Mouse (Mus musculus) erythroblast, embryonic 14.5 days (primary cell): ENCODE results near the gene Gng8. TPM values are rescaled to one million over a fixed set of nuclear protein-coding genes. Genes with fewer than 3 reads are reported as not detected.

Source experiments
- H3K27me3 ChIP-seq: 2 replicates; pipeline ENCODE4 v1.6.1; 2012; ENCODE audit warnings: inconsistent platforms; ENCODE audit not compliant: control insufficient read depth
- H3K36me3 ChIP-seq: 2 replicates; pipeline ENCODE4 v1.6.1; 2012; ENCODE audit warnings: mild to moderate bottlenecking, inconsistent platforms; ENCODE audit not compliant: control insufficient read depth
- H3K4me1 ChIP-seq: 2 replicates; pipeline ENCODE4 v1.6.1; 2012; ENCODE audit warnings: inconsistent platforms; ENCODE audit not compliant: control insufficient read depth
- H3K4me3 ChIP-seq: replicated peaks from 2 replicates; pipeline ENCODE3; 2012; ENCODE audit warnings: moderate library complexity, mild to moderate bottlenecking, inconsistent platforms
- H3K9me3 ChIP-seq: 2 replicates; pipeline ENCODE4 v1.6.1; 2012; ENCODE audit warnings: low read length, inconsistent platforms, mixed read lengths; ENCODE audit not compliant: control insufficient read depth
- GATA1 ChIP-seq: IDR thresholded peaks from 2 replicates; pipeline ENCODE4 v1.6.1; 2012; ENCODE audit warnings: low read length, inconsistent platforms, mixed read lengths
- TAL1 ChIP-seq: IDR thresholded peaks from 3 replicates; pipeline ENCODE4 v1.6.1; 2012; ENCODE audit warnings: low read length, inconsistent platforms, mixed read lengths
- polyA plus RNA-seq: library from polyadenylated mRNA; stranded (reverse); fragments of >175 nt; gene quantifications from 2 replicates; pipeline ENCODE4 v1.2.3, GENCODE M21; 2012

Gng8 gene
- polyA plus RNA-seq, 1 experiment: not detected

GRCm38 (mm10) chr7:16851636-16852035 lies 40.0 kb upstream of the Gng8 start:
- Histone ChIP-seq H3K27me3 (no peaks in the 10 kb centered on the region), H3K4me3 (no peak overlapping the region), H3K4me1 (peaks cover 4% of the 10 kb centered on the region), H3K9me3 (no peaks in the 10 kb centered on the region), H3K36me3 (peaks cover 36% of the 10 kb centered on the region)
- no peak for TF ChIP-seq TAL1
- no peak for TF ChIP-seq GATA1

- Histone ChIP-seq H3K4me1 (peaks cover 6% of the 10 kb centered on the region), H3K36me3 (peaks cover 39% of the 10 kb centered on the region), H3K4me3 (no peak overlapping the region), H3K27me3 (no peaks in the 10 kb centered on the region), H3K9me3 (no peaks in the 10 kb centered on the region)
- TF ChIP-seq GATA1 (no peak), TAL1 (no peak)
Observed at GRCm38 (mm10) chr7:16853302-16853831, 38.2 kb upstream of the Gng8 start.

DNA sequence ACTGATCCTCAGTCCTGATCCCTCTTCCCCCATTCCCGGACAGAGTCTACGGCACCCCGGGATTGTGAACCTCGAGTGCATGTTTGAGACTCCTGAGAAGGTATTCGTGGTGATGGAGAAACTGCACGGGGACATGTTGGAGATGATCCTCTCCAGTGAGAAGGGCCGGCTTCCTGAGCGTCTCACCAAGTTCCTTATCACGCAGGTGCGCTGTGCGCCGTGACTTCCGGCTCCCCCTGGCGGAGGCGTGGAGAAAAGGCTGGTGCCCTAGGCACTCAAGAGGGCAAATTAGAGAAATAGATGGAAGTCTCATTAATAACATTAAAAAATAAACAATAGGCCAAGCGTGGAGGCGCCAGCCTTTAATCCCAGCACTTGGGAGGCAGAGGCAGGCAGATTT lies 33.2 kb upstream of the Gng8 start:
- Histone ChIP-seq H3K36me3 (peaks cover 27% of the 10 kb centered on the region), H3K4me1 (peaks cover 2% of the 10 kb centered on the region; the same call in 1 of the 2 replicates), H3K9me3 (no peaks in the 10 kb centered on the region), H3K27me3 (no peaks in the 10 kb centered on the region), H3K4me3 (no peak overlapping the region)
- TF ChIP-seq GATA1: no peak
- TF ChIP-seq TAL1: no peak

GRCm38 (mm10) chr7:16859902-16860651 lies 31.5 kb upstream of the Gng8 start:
- peaks cover 21% of the 10 kb centered on the region for H3K36me3 ChIP-seq
- H3K4me1 ChIP-seq: peaks cover 2% of the 10 kb centered on the region; the same call in 1 of the 2 replicates
- no peak overlapping the region for H3K4me3 ChIP-seq
- no peaks in the 10 kb centered on the region for H3K27me3 ChIP-seq
- H3K9me3 ChIP-seq: no peaks in the 10 kb centered on the region
- TF ChIP-seq GATA1: no peak
- TF ChIP-seq TAL1: no peak

DNA sequence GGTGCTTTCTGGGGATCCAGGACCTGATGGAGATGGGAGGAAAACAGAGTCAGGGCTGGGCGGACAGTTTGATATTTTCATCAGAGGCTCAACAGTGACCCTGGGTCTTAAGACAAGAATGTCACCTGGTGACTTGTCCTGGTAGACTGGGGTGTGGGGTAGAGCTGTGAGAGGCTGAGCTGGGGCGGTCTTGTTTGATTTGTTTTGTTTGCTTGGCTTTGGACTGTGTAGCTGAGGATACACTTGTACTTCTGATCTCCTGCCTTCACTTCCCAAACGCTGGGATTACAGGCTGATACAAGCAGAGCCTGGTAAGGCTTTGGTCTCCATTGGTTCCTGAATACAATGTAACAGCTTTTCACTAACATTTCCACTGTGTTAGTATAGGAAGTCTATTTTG lies 24.1 kb upstream of the Gng8 start:
- peaks cover 12% of the 10 kb centered on the region; the same call in 1 of the 2 replicates for H3K36me3 ChIP-seq
- H3K9me3 ChIP-seq: no peaks in the 10 kb centered on the region
- TF ChIP-seq GATA1: no peak
- no peak for TF ChIP-seq TAL1
- no peaks in the 10 kb centered on the region for H3K27me3 ChIP-seq
- no peak overlapping the region for H3K4me3 ChIP-seq
- no peaks in the 10 kb centered on the region; the same call in 1 of the 2 replicates for H3K4me1 ChIP-seq

DNA sequence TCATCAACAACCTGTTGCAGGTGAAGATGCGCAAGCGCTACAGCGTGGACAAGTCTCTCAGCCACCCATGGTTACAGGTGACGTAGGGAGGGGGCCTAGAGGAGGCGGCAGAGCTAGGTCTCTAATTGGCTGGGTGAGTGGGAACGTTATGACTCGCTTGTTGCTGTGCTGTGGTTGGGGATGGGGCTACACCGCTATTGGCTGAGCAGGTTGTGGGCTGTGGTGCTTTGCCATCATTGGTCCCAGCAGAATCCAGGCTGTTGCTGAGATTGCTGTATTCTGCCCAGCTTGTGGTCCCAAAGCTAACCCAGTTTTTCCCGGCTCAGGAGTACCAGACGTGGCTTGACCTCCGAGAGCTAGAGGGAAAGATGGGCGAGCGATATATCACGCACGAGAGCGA lies 22.1 kb upstream of the Gng8 start:
- H3K4me1 ChIP-seq: peaks cover 8% of the 10 kb centered on the region
- H3K27me3 ChIP-seq: no peaks in the 10 kb centered on the region; the same call in 1 of the 2 replicates
- peaks cover 9% of the 10 kb centered on the region; the same call in 1 of the 2 replicates for H3K36me3 ChIP-seq
- H3K9me3 ChIP-seq: no peaks in the 10 kb centered on the region
- H3K4me3 ChIP-seq: no peak overlapping the region
- no peak for TF ChIP-seq GATA1
- TF ChIP-seq TAL1: no peak

DNA sequence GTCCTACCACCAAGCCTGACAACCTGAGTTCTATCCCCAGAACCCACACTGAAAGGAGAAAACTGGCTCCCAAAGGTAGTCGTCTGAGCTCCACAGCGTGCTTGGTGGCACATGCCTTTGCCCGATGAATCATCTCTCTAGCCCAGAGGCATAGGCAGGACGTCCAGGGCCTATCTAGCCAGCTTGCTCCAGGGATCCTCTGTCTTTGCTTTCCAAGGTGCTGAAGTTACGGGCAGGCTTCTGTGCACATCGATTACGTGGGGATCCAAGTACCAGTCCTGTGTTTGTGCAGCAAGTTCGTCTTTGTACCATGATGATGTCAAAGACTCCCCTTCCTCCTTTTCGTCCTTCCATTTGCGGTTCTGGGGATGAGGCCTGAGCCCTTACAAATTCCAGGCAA lies 20.0 kb upstream of the Gng8 start:
- peaks cover 5% of the 10 kb centered on the region; the same call in 1 of the 2 replicates for H3K36me3 ChIP-seq
- no peaks in the 10 kb centered on the region for H3K9me3 ChIP-seq
- TF ChIP-seq TAL1: no peak
- no peak for TF ChIP-seq GATA1
- peaks cover 14% of the 10 kb centered on the region for H3K27me3 ChIP-seq
- peaks cover 25% of the 10 kb centered on the region for H3K4me1 ChIP-seq
- no peak overlapping the region for H3K4me3 ChIP-seq

DNA sequence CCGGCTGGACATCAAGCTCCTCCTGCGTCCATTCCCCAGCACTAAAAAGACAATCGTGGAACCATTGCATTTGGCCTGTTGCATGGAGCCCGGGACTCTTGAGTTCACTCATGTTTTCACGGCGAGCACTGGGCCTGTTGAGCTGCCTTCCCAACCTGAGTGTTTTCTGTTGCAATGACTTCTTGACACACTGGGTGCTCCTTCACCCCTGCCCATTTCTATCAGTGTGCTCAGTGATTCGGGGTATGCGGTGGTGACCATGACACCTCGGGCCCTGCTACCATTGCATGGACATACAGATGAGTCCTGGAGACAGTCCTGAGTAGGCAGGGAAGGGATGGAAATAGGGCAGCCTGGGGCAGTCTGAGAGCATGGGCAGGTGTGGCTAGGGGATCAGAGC lies 19.1 kb upstream of the Gng8 start:
- TF ChIP-seq GATA1: no peak
- peaks cover 25% of the 10 kb centered on the region for H3K4me1 ChIP-seq
- peaks cover 5% of the 10 kb centered on the region; the same call in 1 of the 2 replicates for H3K36me3 ChIP-seq
- no peak overlapping the region for H3K4me3 ChIP-seq
- peaks cover 21% of the 10 kb centered on the region for H3K27me3 ChIP-seq
- no peaks in the 10 kb centered on the region for H3K9me3 ChIP-seq

GRCm38 (mm10) chr7:16873392-16873791 lies 18.2 kb upstream of the Gng8 start:
- Histone ChIP-seq H3K36me3 (peaks cover 5% of the 10 kb centered on the region; the same call in 1 of the 2 replicates), H3K27me3 (peaks cover 21% of the 10 kb centered on the region), H3K4me1 (peaks cover 25% of the 10 kb centered on the region), H3K9me3 (no peaks in the 10 kb centered on the region), H3K4me3 (no peak overlapping the region)
- TF ChIP-seq GATA1: no peak
